Mouse (Mus musculus): ENCODE measurements at regions not wholly inside any gene's neighbourhood (a gene's known extent, or its start where the extent isn't known, plus 50 kb on each side); places are given as distances from the start of the nearest gene placed in this dataset.

DNA sequence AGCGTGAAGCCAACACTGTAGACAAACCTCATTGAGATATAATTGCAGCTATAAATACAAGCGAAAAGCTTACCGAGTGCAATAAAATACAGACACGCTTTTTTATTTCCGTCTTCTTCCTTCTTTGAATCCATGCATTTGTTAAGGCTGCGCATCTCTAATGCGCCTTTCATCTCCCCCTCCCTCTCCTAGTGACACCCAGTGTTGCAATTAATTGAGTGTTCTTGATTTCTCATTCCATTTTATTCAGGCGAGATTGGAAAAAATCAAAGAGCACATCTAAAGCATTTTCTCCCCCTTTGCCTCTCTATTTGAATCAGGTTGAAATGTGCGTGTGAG, 293.2 kb upstream of the Tle4 start:
- TF ChIP-seq CTCF (conservative IDR thresholded peaks at IDR 0.05; ENCODE audit: low read length) (no peak), POU5F1 (IDR thresholded peaks at IDR 0.05; ENCODE audit: borderline replicate concordance, low read length) (no peak), NANOG (IDR thresholded peaks at IDR 0.05; ENCODE audit: borderline replicate concordance, low read length) (no peak)
